8 mouse cellular contexts compared by ENCODE assay signal in the genomic region with DNA sequence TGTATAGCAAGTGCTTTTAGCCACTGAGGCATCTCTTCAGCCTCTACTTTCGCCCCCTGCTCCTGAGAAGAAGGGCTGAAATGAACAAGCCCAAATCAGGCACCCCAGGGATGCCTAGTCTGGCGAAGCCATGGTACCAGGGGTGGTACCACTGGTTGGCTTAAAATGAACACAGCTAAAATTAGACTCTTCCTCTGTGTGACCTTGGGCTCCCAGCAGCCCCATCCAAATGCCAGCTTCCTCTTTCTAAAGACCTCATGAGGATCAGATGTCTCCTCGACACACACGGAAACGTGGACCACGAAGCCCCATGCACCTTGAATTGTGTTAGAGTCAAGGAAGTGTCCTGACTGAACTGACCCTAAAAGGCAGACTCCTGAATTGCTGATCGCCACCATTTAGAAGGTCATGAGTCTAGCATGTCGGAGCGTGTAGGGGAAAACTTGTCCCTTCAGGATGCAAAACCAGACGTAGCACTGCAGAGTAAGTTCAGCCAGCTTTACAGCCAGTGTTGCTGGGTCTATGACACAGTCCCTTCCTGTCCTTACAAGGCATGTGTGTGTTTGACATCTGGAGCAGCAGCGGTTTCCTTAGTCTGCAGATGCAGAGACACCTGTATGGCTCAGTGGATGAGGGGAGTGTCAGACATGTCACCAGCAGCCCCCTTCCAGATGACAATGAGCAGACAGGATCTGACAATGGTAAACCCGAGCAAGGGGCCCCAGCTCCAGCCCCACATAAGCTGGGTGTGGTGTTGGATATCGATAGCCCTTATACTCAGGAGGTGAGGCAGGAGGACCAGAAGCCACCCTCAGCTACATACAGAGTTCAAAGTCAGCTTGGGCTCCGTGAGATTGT. TPM values are rescaled to one million over a fixed set of nuclear protein-coding genes. Genes with fewer than 3 reads are reported as not detected.
DNase-seq lines count a peak whose midpoint lies in the region; ATAC-seq and TF ChIP-seq lines count a peak whose summit lies in the region.

No protein-coding gene starts in this region.

- intact Hi-C loops in heart, postnatal 25 days (cut with DNase I) = loop anchor here (5.0 kb wide), 2 partner anchors 38 to 73 kb away; no protein-coding TSS in a partner anchor

- H3K27me3 ChIP-seq in heart, embryonic 10.5 days (ENCODE audit: insufficient read depth, poor library complexity, severe bottlenecking) = peaks cover 3% of the 10 kb centered on the region; the same call in 1 of the 2 replicates
- no peaks in the 10 kb centered on the region; the same call in 1 of the 2 replicates for H3K27me3 ChIP-seq in thymus, adult 2 months (ENCODE audit: control insufficient read depth, insufficient read depth, low read length)
- peaks cover 7% of the 10 kb centered on the region; the same call in 1 of the 2 replicates for H3K27me3 ChIP-seq in limb, embryonic 15.5 days
- no peaks in the 10 kb centered on the region for H3K27me3 ChIP-seq in lung, postnatal 0 days (replicated peaks; ENCODE audit: insufficient read depth, low read length)

- no peak for ATAC-seq in limb, embryonic 15.5 days (ENCODE audit: insufficient number of reproducible peaks, low FRiP score, low TSS enrichment, low read depth)
- no peak for ATAC-seq in lung, postnatal 0 days

- H3K9ac ChIP-seq in limb, embryonic 15.5 days = no peak overlapping the region
- H3K9ac ChIP-seq in lung, postnatal 0 days (replicated peaks; ENCODE audit: low read depth) = no peak overlapping the region

- H3K27ac ChIP-seq in heart, embryonic 10.5 days = peak overlapping the region; percentile 49; the same call in 1 of the 2 replicates
- H3K27ac ChIP-seq in thymus, adult 2 months (ENCODE audit: control insufficient read depth, insufficient read depth, low read length) = peak overlapping the region; percentile 49; the same call in 1 of the 2 replicates
- peak overlapping the region; percentile 48 for H3K27ac ChIP-seq in limb, embryonic 15.5 days
- H3K27ac ChIP-seq in lung, postnatal 0 days (ENCODE audit: low read length) = no peak overlapping the region

- TF ChIP-seq CTCF in thymus, adult 2 months (IDR thresholded peaks at IDR 0.05; ENCODE audit: borderline replicate concordance, control insufficient read depth, extremely low read depth, insufficient read depth, low read length, poor library complexity) = no peak
- TF ChIP-seq CTCF in lung, postnatal 0 days (IDR thresholded peaks at IDR 0.05) = no peak

- H3K4me3 ChIP-seq in heart, embryonic 10.5 days = no peak overlapping the region
- H3K4me3 ChIP-seq in thymus, adult 2 months (ENCODE audit: control insufficient read depth, insufficient read depth, low read length) = no peak overlapping the region
- H3K4me3 ChIP-seq in limb, embryonic 15.5 days = no peak overlapping the region
- no peak overlapping the region for H3K4me3 ChIP-seq in lung, postnatal 0 days (ENCODE audit: low read depth, low read length)

- TF ChIP-seq POLR2A in thymus, adult 2 months (IDR thresholded peaks at IDR 0.05; ENCODE audit: control insufficient read depth, extremely low read depth, insufficient read depth, low read length, poor library complexity) = no peak

- H3K9me3 ChIP-seq in heart, embryonic 10.5 days = no peaks in the 10 kb centered on the region
- no peaks in the 10 kb centered on the region for H3K9me3 ChIP-seq in limb, embryonic 15.5 days
- H3K9me3 ChIP-seq in lung, postnatal 0 days (ENCODE audit: low read length) = no peaks in the 10 kb centered on the region

- WGBS in heart, embryonic 10.5 days = 63% methylated on average over 14 of the region's 14 CpGs
- WGBS in thymus, adult 2 months = 17% methylated on average over 14 of the region's 14 CpGs
- WGBS in limb, embryonic 15.5 days = 65% methylated on average over 14 of the region's 14 CpGs
- 76% methylated on average over 14 of the region's 14 CpGs for WGBS in lung, postnatal 0 days

- no peak overlapping the region for H3K4me2 ChIP-seq in limb, embryonic 15.5 days
- no peak overlapping the region for H3K4me2 ChIP-seq in lung, postnatal 0 days (replicated peaks; ENCODE audit: low read depth, low read length)

- peaks cover 79% of the 10 kb centered on the region for H3K4me1 ChIP-seq in heart, embryonic 10.5 days
- H3K4me1 ChIP-seq in thymus, adult 2 months (replicated peaks; ENCODE audit: control insufficient read depth, insufficient read depth, low read length) = peaks cover 35% of the 10 kb centered on the region
- H3K4me1 ChIP-seq in limb, embryonic 15.5 days = peaks cover 72% of the 10 kb centered on the region
- peaks cover 12% of the 10 kb centered on the region; the same call in 1 of the 2 replicates for H3K4me1 ChIP-seq in lung, postnatal 0 days (ENCODE audit: insufficient read depth, low read depth, low read length)

- DNase-seq in heart, embryonic 10.5 days (ENCODE audit: low spot score) = no peak
- no peak for DNase-seq in heart, postnatal 25 days (ENCODE audit: low spot score)
- DNase-seq in thymus, adult 2 months = peak; percentile 19
- no peak for DNase-seq in thymus, adult 18-20 months
- DNase-seq in thymus, postnatal 4 days = peak; percentile 26
- no peak for DNase-seq in lung, postnatal 0 days (ENCODE audit: low spot score)
- no peak for DNase-seq in layer of hippocampus, adult 9-10 months (ENCODE audit: low spot score)

- no peak for TF ChIP-seq EP300 in lung, postnatal 0 days (IDR thresholded peaks at IDR 0.05)

- H3K36me3 ChIP-seq in heart, embryonic 10.5 days = no peaks in the 10 kb centered on the region
- H3K36me3 ChIP-seq in thymus, adult 2 months (ENCODE audit: control insufficient read depth, insufficient read depth, low read length) = no peaks in the 10 kb centered on the region
- H3K36me3 ChIP-seq in limb, embryonic 15.5 days = no peaks in the 10 kb centered on the region
- no peaks in the 10 kb centered on the region for H3K36me3 ChIP-seq in lung, postnatal 0 days (ENCODE audit: insufficient read depth, low read length)

RNA-seq across cellular contexts. Expression of gene Tmem51, which starts 4.2 kb away (rescaled TPM):
- 21.0 and 25.9 TPM in 2 replicates for polyA plus RNA-seq in heart, embryonic 10.5 days (2016; fragmentation: Nextera tagmentation; extraction: Ambion mirVana)
- total RNA-seq in heart, postnatal 25 days (2021) = 1 to 10 TPM; 7.3 to 8.6 TPM
- polyA plus RNA-seq in thymus, adult 2 months (2012; rRNA removed) = 8.0 and 9.6 TPM in 2 replicates
- polyA plus RNA-seq in limb, embryonic 15.5 days (2015; fragmentation: Nextera tagmentation; extraction: Ambion mirVana) = 26.1 and 26.8 TPM in 2 replicates
- 18.9 and 22.1 TPM in 2 replicates for polyA plus RNA-seq in lung, postnatal 0 days (2015; fragmentation: Nextera tagmentation; extraction: Ambion mirVana)

Comparison
In these comparisons a context has a peak if more than half of its experiments do, and no peak if none do; other contexts are left out.
1. DNase-seq: peak in thymus, adult 2 months (single experiment) and thymus, postnatal 4 days (single experiment); none in heart, embryonic 10.5 days (single experiment), heart, postnatal 25 days (single experiment), thymus, adult 18-20 months (0 of 2), lung, postnatal 0 days (single experiment) and layer of hippocampus, adult 9-10 months (single experiment).